Mouse (Mus musculus): ENCODE measurements around the gene Myo1e. TPM values are rescaled to one million over a fixed set of nuclear protein-coding genes. Genes with fewer than 3 reads are reported as not detected.

The Myo1e gene
- polyA plus RNA-seq, 1 experiment: 4.6 TPM

GRCm38 (mm10) chr9:70197992-70198391, 9.2 kb upstream of the Myo1e start:
- DNase-seq (ENCODE audit: low read depth): no peak
- TF ChIP-seq POLR2A (IDR thresholded peaks at IDR 0.05; ENCODE audit: borderline replicate concordance, extremely low read depth, insufficient read depth, insufficient read length, poor library complexity, severe bottlenecking) (no peak), CTCF (IDR thresholded peaks at IDR 0.05; ENCODE audit: borderline replicate concordance, extremely low read depth, insufficient read depth, insufficient read length) (no peak)

- TF ChIP-seq CTCF (IDR thresholded peaks at IDR 0.05; ENCODE audit: borderline replicate concordance, extremely low read depth, insufficient read depth, insufficient read length): peak; percentile 58; the same call in 1 of the 2 replicates
- no peak for TF ChIP-seq POLR2A (IDR thresholded peaks at IDR 0.05; ENCODE audit: borderline replicate concordance, extremely low read depth, insufficient read depth, insufficient read length, poor library complexity, severe bottlenecking)
- DNase-seq (ENCODE audit: low read depth): no peak
Observed at GRCm38 (mm10) chr9:70202753-70203152, 4.4 kb upstream of the Myo1e start.

- no peak for DNase-seq (ENCODE audit: low read depth)
- TF ChIP-seq POLR2A (IDR thresholded peaks at IDR 0.05; ENCODE audit: borderline replicate concordance, extremely low read depth, insufficient read depth, insufficient read length, poor library complexity, severe bottlenecking) (no peak), CTCF (IDR thresholded peaks at IDR 0.05; ENCODE audit: borderline replicate concordance, extremely low read depth, insufficient read depth, insufficient read length) (no peak)
Observed at GRCm38 (mm10) chr9:70203267-70204076, 3.7 kb upstream of the Myo1e start.

GRCm38 (mm10) chr9:70207981-70208521, 901 bp downstream of the Myo1e start:
- peak; percentile 38 for DNase-seq (ENCODE audit: low read depth)
- TF ChIP-seq POLR2A (IDR thresholded peaks at IDR 0.05; ENCODE audit: borderline replicate concordance, extremely low read depth, insufficient read depth, insufficient read length, poor library complexity, severe bottlenecking) (no peak), CTCF (IDR thresholded peaks at IDR 0.05; ENCODE audit: borderline replicate concordance, extremely low read depth, insufficient read depth, insufficient read length) (no peak)

GRCm38 (mm10) chr9:70208751-70209150, 1.6 kb downstream of the Myo1e start:
- no peak for TF ChIP-seq POLR2A (IDR thresholded peaks at IDR 0.05; ENCODE audit: borderline replicate concordance, extremely low read depth, insufficient read depth, insufficient read length, poor library complexity, severe bottlenecking)
- no peak for TF ChIP-seq CTCF (IDR thresholded peaks at IDR 0.05; ENCODE audit: borderline replicate concordance, extremely low read depth, insufficient read depth, insufficient read length)
- no peak for DNase-seq (ENCODE audit: low read depth)

- TF ChIP-seq POLR2A (IDR thresholded peaks at IDR 0.05; ENCODE audit: borderline replicate concordance, extremely low read depth, insufficient read depth, insufficient read length, poor library complexity, severe bottlenecking) (no peak), CTCF (IDR thresholded peaks at IDR 0.05; ENCODE audit: borderline replicate concordance, extremely low read depth, insufficient read depth, insufficient read length) (no peak)
- peak; percentile 12 for DNase-seq (ENCODE audit: low read depth)
Observed at GRCm38 (mm10) chr9:70209296-70210049, 2.3 kb downstream of the Myo1e start.

GRCm38 (mm10) chr9:70211638-70212037, 4.5 kb downstream of the Myo1e start:
- TF ChIP-seq CTCF (IDR thresholded peaks at IDR 0.05; ENCODE audit: borderline replicate concordance, extremely low read depth, insufficient read depth, insufficient read length): no peak
- no peak for TF ChIP-seq POLR2A (IDR thresholded peaks at IDR 0.05; ENCODE audit: borderline replicate concordance, extremely low read depth, insufficient read depth, insufficient read length, poor library complexity, severe bottlenecking)
- DNase-seq (ENCODE audit: low read depth): peak; percentile 21

GRCm38 (mm10) chr9:70216517-70216916, 9.4 kb downstream of the Myo1e start:
- TF ChIP-seq POLR2A (IDR thresholded peaks at IDR 0.05; ENCODE audit: borderline replicate concordance, extremely low read depth, insufficient read depth, insufficient read length, poor library complexity, severe bottlenecking) (no peak), CTCF (IDR thresholded peaks at IDR 0.05; ENCODE audit: borderline replicate concordance, extremely low read depth, insufficient read depth, insufficient read length) (no peak)

GRCm38 (mm10) chr9:70219295-70219931, 12.3 kb downstream of the Myo1e start:
- DNase-seq (ENCODE audit: low read depth): no peak
- TF ChIP-seq POLR2A (IDR thresholded peaks at IDR 0.05; ENCODE audit: borderline replicate concordance, extremely low read depth, insufficient read depth, insufficient read length, poor library complexity, severe bottlenecking) (no peak), CTCF (IDR thresholded peaks at IDR 0.05; ENCODE audit: borderline replicate concordance, extremely low read depth, insufficient read depth, insufficient read length) (no peak)

More at GRCm38 (mm10) chr9:70216517-70216916, 9.4 kb downstream of the Myo1e start:
- DNase-seq (ENCODE audit: low read depth): no peak

- TF ChIP-seq CTCF (IDR thresholded peaks at IDR 0.05; ENCODE audit: borderline replicate concordance, extremely low read depth, insufficient read depth, insufficient read length) (no peak), POLR2A (IDR thresholded peaks at IDR 0.05; ENCODE audit: borderline replicate concordance, extremely low read depth, insufficient read depth, insufficient read length, poor library complexity, severe bottlenecking) (no peak)
- DNase-seq (ENCODE audit: low read depth): no peak
Observed at GRCm38 (mm10) chr9:70220461-70221170, 13.5 kb downstream of the Myo1e start.
